Mouse (Mus musculus): ENCODE results near the gene Lhx1. TPM values are rescaled to one million over a fixed set of nuclear protein-coding genes. Genes with fewer than 3 reads are reported as not detected.

The Lhx1 gene
- polyA plus RNA-seq, 1 experiment: not detected

DNA sequence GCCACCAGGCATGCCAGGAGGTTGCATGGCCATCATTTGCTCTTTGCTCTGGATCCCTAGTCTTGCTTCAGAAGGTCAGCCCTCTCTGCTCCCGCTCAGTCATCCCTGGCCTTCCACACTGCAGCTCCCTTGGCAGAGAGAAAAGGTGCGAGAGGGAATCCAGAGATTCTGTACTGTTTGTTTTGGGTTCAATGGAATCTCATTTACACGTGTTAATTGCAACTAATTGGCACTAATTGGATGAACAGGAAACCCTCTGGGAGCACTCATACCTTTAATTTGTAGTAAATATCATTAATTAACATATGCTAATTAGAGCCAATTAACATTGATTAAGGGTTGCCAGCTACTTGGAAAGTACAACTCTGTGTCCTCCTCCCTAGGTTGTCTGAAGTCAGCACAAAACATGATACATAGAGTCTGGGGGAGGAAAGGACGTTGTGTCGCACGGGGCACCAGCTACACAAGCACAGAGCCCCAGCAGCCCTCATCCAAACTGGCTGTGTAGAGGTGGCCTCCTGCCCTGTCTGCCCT is 24.0 kb upstream of the Lhx1 start:
- H3K36me3 ChIP-seq (ENCODE audit: control insufficient read depth, insufficient read depth): no peaks in the 10 kb centered on the region
- no peak overlapping the region for H3K4me2 ChIP-seq (ENCODE audit: low read depth)
- H3K4me3 ChIP-seq: no peak overlapping the region
- peaks cover 55% of the 10 kb centered on the region for H3K27me3 ChIP-seq (ENCODE audit: control insufficient read depth, insufficient read depth, insufficient read length)
- TF ChIP-seq E2F4 (IDR thresholded peaks at IDR 0.05; ENCODE audit: insufficient read depth) (no peak), POLR2AphosphoS2 (IDR thresholded peaks at IDR 0.05; ENCODE audit: insufficient read length, low read depth) (no peak), CEBPB (IDR thresholded peaks at IDR 0.05; ENCODE audit: insufficient read depth, poor library complexity, severe bottlenecking) (no peak), MYOG (IDR thresholded peaks at IDR 0.05; ENCODE audit: control insufficient read depth in 1 of 3, insufficient read depth in 1 of 3, insufficient read length in 2 of 3, low read depth in 2 of 3) (no peak), TCF3 (IDR thresholded peaks at IDR 0.05; ENCODE audit: insufficient read length, low read depth) (no peak), TCF12 (IDR thresholded peaks at IDR 0.05; ENCODE audit: insufficient read depth, poor library complexity, severe bottlenecking) (no peak), POLR2A (IDR thresholded peaks at IDR 0.05; ENCODE audit: insufficient read length, low read depth) (no peak), REST (IDR thresholded peaks at IDR 0.05; ENCODE audit: insufficient read depth, insufficient read length) (no peak), MAX (IDR thresholded peaks at IDR 0.05; ENCODE audit: low read depth) (no peak), SRF (IDR thresholded peaks at IDR 0.05; ENCODE audit: control insufficient read depth, insufficient read length, low read depth) (no peak), MYOD1 (IDR thresholded peaks at IDR 0.05; ENCODE audit: control insufficient read depth in 1 of 3, insufficient read length in 2 of 3, low read depth in 2 of 3) (no peak), USF1 (IDR thresholded peaks at IDR 0.05; ENCODE audit: low read depth) (no peak)
- H3K79me2 ChIP-seq (ENCODE audit: control insufficient read depth, insufficient read depth): no peaks in the 10 kb centered on the region
- no peak overlapping the region for H3ac ChIP-seq (ENCODE audit: control insufficient read depth, insufficient read length)

- no peaks in the 10 kb centered on the region for H3K36me3 ChIP-seq (ENCODE audit: control insufficient read depth, insufficient read depth)
- H3ac ChIP-seq (ENCODE audit: control insufficient read depth, insufficient read length): no peak overlapping the region
- peaks cover 52% of the 10 kb centered on the region for H3K27me3 ChIP-seq (ENCODE audit: control insufficient read depth, insufficient read depth, insufficient read length)
- no peak overlapping the region for H3K4me3 ChIP-seq
- H3K79me2 ChIP-seq (ENCODE audit: control insufficient read depth, insufficient read depth): no peaks in the 10 kb centered on the region
- H3K4me2 ChIP-seq (ENCODE audit: low read depth): no peak overlapping the region
- TF ChIP-seq USF1 (IDR thresholded peaks at IDR 0.05; ENCODE audit: low read depth) (no peak), MYOG (IDR thresholded peaks at IDR 0.05; ENCODE audit: control insufficient read depth in 1 of 3, insufficient read depth in 1 of 3, insufficient read length in 2 of 3, low read depth in 2 of 3) (no peak), TCF12 (IDR thresholded peaks at IDR 0.05; ENCODE audit: insufficient read depth, poor library complexity, severe bottlenecking) (no peak), CEBPB (IDR thresholded peaks at IDR 0.05; ENCODE audit: insufficient read depth, poor library complexity, severe bottlenecking) (no peak), POLR2AphosphoS2 (IDR thresholded peaks at IDR 0.05; ENCODE audit: insufficient read length, low read depth) (no peak), TCF3 (IDR thresholded peaks at IDR 0.05; ENCODE audit: insufficient read length, low read depth) (no peak), MAX (IDR thresholded peaks at IDR 0.05; ENCODE audit: low read depth) (no peak), SRF (IDR thresholded peaks at IDR 0.05; ENCODE audit: control insufficient read depth, insufficient read length, low read depth) (no peak)
Measured at GRCm38 (mm10) chr11:84548293-84548692, 23.0 kb upstream of the Lhx1 start.

DNA sequence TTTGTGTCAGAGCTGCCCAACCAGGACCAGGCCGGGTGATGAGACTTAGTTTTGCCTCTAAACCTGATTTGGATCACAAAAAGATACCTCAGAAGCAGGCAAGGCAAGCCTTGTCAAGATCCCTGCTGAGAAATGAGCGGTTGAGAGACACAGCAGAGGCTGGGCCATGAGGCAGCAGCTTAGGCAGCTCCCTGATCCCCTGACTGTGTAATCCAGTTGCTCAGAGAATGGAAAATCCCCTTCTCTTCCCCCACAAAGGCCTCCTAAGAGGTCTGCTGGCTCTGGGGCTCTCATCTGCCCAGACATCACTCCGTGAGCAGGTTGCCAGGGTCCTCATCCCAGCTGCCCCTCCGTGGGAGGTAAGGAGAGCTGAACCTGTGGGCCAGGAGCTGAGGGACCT is 14.6 kb upstream of the Lhx1 start:
- Histone ChIP-seq H3K4me2 (ENCODE audit: low read depth) (no peak overlapping the region), H3ac (ENCODE audit: control insufficient read depth, insufficient read length) (no peak overlapping the region), H3K4me3 (no peak overlapping the region), H3K36me3 (ENCODE audit: control insufficient read depth, insufficient read depth) (no peaks in the 10 kb centered on the region), H3K27me3 (ENCODE audit: control insufficient read depth, insufficient read depth, insufficient read length) (peaks cover 63% of the 10 kb centered on the region), H3K79me2 (ENCODE audit: control insufficient read depth, insufficient read depth) (no peaks in the 10 kb centered on the region)
- TF ChIP-seq MYOG (IDR thresholded peaks at IDR 0.05; ENCODE audit: control insufficient read depth in 1 of 3, insufficient read depth in 1 of 3, insufficient read length in 2 of 3, low read depth in 2 of 3) (no peak), MAX (IDR thresholded peaks at IDR 0.05; ENCODE audit: low read depth) (no peak), POLR2A (IDR thresholded peaks at IDR 0.05; ENCODE audit: insufficient read length, low read depth) (no peak), TCF3 (IDR thresholded peaks at IDR 0.05; ENCODE audit: insufficient read length, low read depth) (no peak), CEBPB (IDR thresholded peaks at IDR 0.05; ENCODE audit: insufficient read depth, poor library complexity, severe bottlenecking) (no peak), SRF (IDR thresholded peaks at IDR 0.05; ENCODE audit: control insufficient read depth, insufficient read length, low read depth) (no peak), TCF12 (IDR thresholded peaks at IDR 0.05; ENCODE audit: insufficient read depth, poor library complexity, severe bottlenecking) (no peak), USF1 (IDR thresholded peaks at IDR 0.05; ENCODE audit: low read depth) (no peak), POLR2AphosphoS2 (IDR thresholded peaks at IDR 0.05; ENCODE audit: insufficient read length, low read depth) (no peak), MYOD1 (IDR thresholded peaks at IDR 0.05; ENCODE audit: control insufficient read depth in 1 of 3, insufficient read length in 2 of 3, low read depth in 2 of 3) (no peak)

GRCm38 (mm10) chr11:84529797-84530703 is 4.7 kb upstream of the Lhx1 start:
- H3ac ChIP-seq (ENCODE audit: control insufficient read depth, insufficient read length): no peak overlapping the region
- H3K36me3 ChIP-seq (ENCODE audit: control insufficient read depth, insufficient read depth): no peaks in the 10 kb centered on the region
- no peaks in the 10 kb centered on the region for H3K79me2 ChIP-seq (ENCODE audit: control insufficient read depth, insufficient read depth)
- TF ChIP-seq TCF3 (IDR thresholded peaks at IDR 0.05; ENCODE audit: insufficient read length, low read depth): no peak
- TF ChIP-seq CEBPB (IDR thresholded peaks at IDR 0.05; ENCODE audit: insufficient read depth, poor library complexity, severe bottlenecking): no peak
- TF ChIP-seq REST (IDR thresholded peaks at IDR 0.05; ENCODE audit: insufficient read depth, insufficient read length): no peak
- TF ChIP-seq POLR2A (IDR thresholded peaks at IDR 0.05; ENCODE audit: insufficient read length, low read depth): no peak
- TF ChIP-seq MYOD1 (IDR thresholded peaks at IDR 0.05; ENCODE audit: control insufficient read depth in 1 of 3, insufficient read length in 2 of 3, low read depth in 2 of 3): no peak
- no peak for TF ChIP-seq USF1 (IDR thresholded peaks at IDR 0.05; ENCODE audit: low read depth)
- TF ChIP-seq E2F4 (IDR thresholded peaks at IDR 0.05; ENCODE audit: insufficient read depth): no peak
- no peak for TF ChIP-seq MYOG (IDR thresholded peaks at IDR 0.05; ENCODE audit: control insufficient read depth in 1 of 3, insufficient read depth in 1 of 3, insufficient read length in 2 of 3, low read depth in 2 of 3)
- TF ChIP-seq TCF12 (IDR thresholded peaks at IDR 0.05; ENCODE audit: insufficient read depth, poor library complexity, severe bottlenecking): no peak
- no peak for TF ChIP-seq MAX (IDR thresholded peaks at IDR 0.05; ENCODE audit: low read depth)
- TF ChIP-seq SRF (IDR thresholded peaks at IDR 0.05; ENCODE audit: control insufficient read depth, insufficient read length, low read depth): no peak
- TF ChIP-seq POLR2AphosphoS2 (IDR thresholded peaks at IDR 0.05; ENCODE audit: insufficient read length, low read depth): no peak
- no peak overlapping the region for H3K4me3 ChIP-seq
- H3K4me2 ChIP-seq (ENCODE audit: low read depth): no peak overlapping the region
- H3K27me3 ChIP-seq (ENCODE audit: control insufficient read depth, insufficient read depth, insufficient read length): peaks cover 87% of the 10 kb centered on the region

Data from myocyte (in vitro differentiated cells).